Mouse (Mus musculus) bone marrow macrophage, adult 2 months (primary cell): ENCODE data around the gene Spint4.

Experiments
- CTCF ChIP-seq: IDR thresholded peaks from 2 replicates; pipeline ENCODE4 v1.5.1; 2012; ENCODE audit warnings: low read depth, mild to moderate bottlenecking, low read length, moderate library complexity
- POLR2A ChIP-seq: IDR thresholded peaks from 2 replicates; pipeline ENCODE4 v1.6.1; 2012; ENCODE audit warnings: mild to moderate bottlenecking, low read depth, low read length, borderline replicate concordance

GRCm38 (mm10) chr2:164733259-164733658 lies 35.0 kb downstream of the Spint4 start:
- TF ChIP-seq CTCF, result no peak
- TF ChIP-seq POLR2A, result no peak
